Mouse (Mus musculus) CH12.LX (cell line): ENCODE results near the gene Commd8. TPM values are rescaled to one million over a fixed set of nuclear protein-coding genes. Genes with fewer than 3 reads are reported as not detected.

Experiments
- DNase-seq: peaks from one replicate; pipeline ENCODE4 v3.0.0-alpha.2; 2013; ENCODE audit errors: extremely low read depth
- H3K27ac ChIP-seq: 2 replicates; pipeline ENCODE4 v1.5.1; 2012; ENCODE audit warnings: low read depth, mild to moderate bottlenecking, control low read depth, moderate library complexity; ENCODE audit not compliant: insufficient read depth
- H3K27me3 ChIP-seq: replicated peaks from 2 replicates; pipeline ENCODE3; 2012; ENCODE audit warnings: inconsistent platforms
- H3K36me3 ChIP-seq, 2 experiments: replicated peaks in 1 of 2; 2 replicates each; pipeline versions ENCODE3 to v1.6.1; 2012; ENCODE audit warnings: inconsistent platforms in 1 of 2, low read length in 1 of 2, mild to moderate bottlenecking in 1 of 2, mixed read lengths in 1 of 2, moderate library complexity in 1 of 2; ENCODE audit not compliant: control insufficient read depth in 1 of 2, insufficient read depth in 1 of 2
- H3K4me1 ChIP-seq, 2 experiments: 2 replicates each; pipeline ENCODE4 v1.6.1; 2012; ENCODE audit warnings: inconsistent platforms in 1 of 2, moderate library complexity in 1 of 2; ENCODE audit not compliant: insufficient read depth in 2 of 2, control insufficient read depth in 1 of 2
- H3K4me2 ChIP-seq: 2 replicates; pipeline ENCODE4 v1.6.1; 2012; ENCODE audit warnings: low read depth, mild to moderate bottlenecking, control low read depth; ENCODE audit not compliant: poor library complexity, insufficient read depth, severe bottlenecking
- H3K4me3 ChIP-seq, 3 experiments: fragments of 150-350 bp in 1 of 3; sonication (generic) in 1 of 3; replicated peaks in 1 of 3; 2 replicates each; pipeline versions ENCODE3 to v1.5.1; 2011 to 2012; ENCODE audit warnings: low read depth in 2 of 3, low read length in 2 of 3, mild to moderate bottlenecking in 2 of 3, moderate library complexity in 2 of 3, control low read depth in 1 of 3, improper control_type of control experiment in 1 of 3, inconsistent platforms in 1 of 3, mixed read lengths in 1 of 3; ENCODE audit not compliant: poor library complexity in 1 of 3
- H3K79me2 ChIP-seq: replicated peaks from 2 replicates; pipeline ENCODE4 v1.6.1; 2012; ENCODE audit warnings: mild to moderate bottlenecking, moderate library complexity; ENCODE audit not compliant: control insufficient read depth, poor library complexity, insufficient read depth, severe bottlenecking; ENCODE audit errors: extremely low read depth
- H3K9ac ChIP-seq: 2 replicates; pipeline ENCODE4 v1.6.1; 2012; ENCODE audit warnings: low read depth, mild to moderate bottlenecking, control low read depth, moderate library complexity; ENCODE audit not compliant: insufficient read depth
- H3K9me3 ChIP-seq: replicated peaks from 2 replicates; pipeline ENCODE3; 2012; ENCODE audit warnings: low read length, inconsistent platforms, mixed read lengths
- CHD1 ChIP-seq: IDR thresholded peaks from 2 replicates; pipeline ENCODE4 v1.6.1; 2012; ENCODE audit warnings: low read depth, low read length, improper control_type of control experiment, inconsistent platforms
- CTCF ChIP-seq, 2 experiments: IDR thresholded peaks in 1 of 2; conservative IDR thresholded peaks in 1 of 2; 2 replicates each; pipeline ENCODE4 v1.5.1; 2011 to 2012; ENCODE audit warnings: low read depth in 2 of 2, low read length in 2 of 2, improper control_type of control experiment in 1 of 2, inconsistent platforms in 1 of 2, mild to moderate bottlenecking in 1 of 2, moderate library complexity in 1 of 2
- E2F4 ChIP-seq: IDR thresholded peaks from 2 replicates; pipeline ENCODE4 v1.6.1; 2011; ENCODE audit warnings: low read depth, low read length, improper control_type of control experiment; ENCODE audit not compliant: insufficient replicate concordance
- EP300 ChIP-seq: IDR thresholded peaks from 2 replicates; pipeline ENCODE4 v1.6.1; 2011; ENCODE audit warnings: low read length, improper control_type of control experiment
- ETS1 ChIP-seq: conservative IDR thresholded peaks from 2 replicates; pipeline ENCODE4 v1.6.1; 2012; ENCODE audit warnings: low read depth, mild to moderate bottlenecking, inconsistent platforms, low read length, improper control_type of control experiment, moderate library complexity
- IRF4 ChIP-seq: IDR thresholded peaks from 2 replicates; pipeline ENCODE4 v1.6.1; 2014; ENCODE audit warnings: low read depth, mild to moderate bottlenecking, inconsistent platforms, low read length, improper control_type of control experiment
- JUND ChIP-seq: conservative IDR thresholded peaks from 2 replicates; pipeline ENCODE4 v1.6.1; 2011; ENCODE audit warnings: low read depth, low read length, improper control_type of control experiment
- KAT2A ChIP-seq: IDR thresholded peaks from 2 replicates; pipeline ENCODE4 v1.6.1; 2012; ENCODE audit warnings: low read length, improper control_type of control experiment, inconsistent platforms; ENCODE audit not compliant: insufficient replicate concordance
- MAFK ChIP-seq: IDR thresholded peaks from 2 replicates; pipeline ENCODE4 v1.6.1; 2011; ENCODE audit warnings: low read length, improper control_type of control experiment; ENCODE audit not compliant: insufficient replicate concordance
- MAX ChIP-seq: IDR thresholded peaks from 2 replicates; pipeline ENCODE4 v1.6.1; 2011; ENCODE audit warnings: low read length, improper control_type of control experiment
- MAZ ChIP-seq: IDR thresholded peaks from 2 replicates; pipeline ENCODE4 v1.6.1; 2012; ENCODE audit warnings: low read depth, mild to moderate bottlenecking, inconsistent platforms, low read length, improper control_type of control experiment, moderate library complexity
- MEF2A ChIP-seq: IDR thresholded peaks from 2 replicates; pipeline ENCODE4 v1.6.1; 2014; ENCODE audit warnings: low read depth, mild to moderate bottlenecking, inconsistent platforms, low read length, improper control_type of control experiment, borderline replicate concordance
- MXI1 ChIP-seq: IDR thresholded peaks from 2 replicates; pipeline ENCODE4 v1.6.1; 2011; ENCODE audit warnings: mild to moderate bottlenecking, low read depth, low read length, improper control_type of control experiment
- NRF1 ChIP-seq: IDR thresholded peaks from 2 replicates; pipeline ENCODE4 v1.6.1; 2014; ENCODE audit warnings: low read depth, mild to moderate bottlenecking, inconsistent platforms, low read length, improper control_type of control experiment, moderate library complexity
- PAX5 ChIP-seq: IDR thresholded peaks from 2 replicates; pipeline ENCODE4 v1.6.1; 2012; ENCODE audit warnings: low read length, inconsistent platforms, mixed read lengths
- POLR2A ChIP-seq: IDR thresholded peaks from 2 replicates; pipeline ENCODE4 v1.6.1; 2011; ENCODE audit warnings: low read depth, mild to moderate bottlenecking, improper control_type of control experiment, low read length
- POLR2AphosphoS2 ChIP-seq: IDR thresholded peaks from 2 replicates; pipeline ENCODE4 v1.6.1; 2011; ENCODE audit warnings: low read depth, low read length, improper control_type of control experiment
- SMC3 ChIP-seq: IDR thresholded peaks from 2 replicates; pipeline ENCODE4 v1.6.1; 2011; ENCODE audit warnings: low read depth, low read length, improper control_type of control experiment
- TCF12 ChIP-seq: IDR thresholded peaks from 2 replicates; pipeline ENCODE4 v1.6.1; 2014; ENCODE audit warnings: low read depth, mild to moderate bottlenecking, inconsistent platforms, low read length, improper control_type of control experiment
- UBTF ChIP-seq: IDR thresholded peaks from 2 replicates; pipeline ENCODE4 v1.6.1; 2012; ENCODE audit warnings: low read depth, mild to moderate bottlenecking, inconsistent platforms, low read length, improper control_type of control experiment, moderate library complexity
- USF1 ChIP-seq: IDR thresholded peaks from 2 replicates; pipeline ENCODE4 v1.6.1; 2014; ENCODE audit warnings: low read depth, mild to moderate bottlenecking, inconsistent platforms, low read length, improper control_type of control experiment
- USF2 ChIP-seq: conservative IDR thresholded peaks from 2 replicates; pipeline ENCODE4 v1.6.1; 2011; ENCODE audit warnings: low read depth, low read length, improper control_type of control experiment
- ZC3H11A ChIP-seq: IDR thresholded peaks from 2 replicates; pipeline ENCODE4 v1.6.1; 2012; ENCODE audit warnings: low read depth, mild to moderate bottlenecking, inconsistent platforms, low read length, improper control_type of control experiment
- dilution Hi-C: fragments of 300-500 bp; cut with MboI; formaldehyde crosslinking; loops from 2 replicates; pipeline ENCODE4 v1.14.3; 2020; ENCODE audit warnings: low sequenced_read_pairs; ENCODE audit not compliant: extremely low pct_unique_long_range_greater_than_20kb, extremely low pct_ligation_motif_present
- in situ Hi-C: fragments of 300-500 bp; cut with MboI; formaldehyde crosslinking; loops from 3 replicates; pipeline ENCODE4 v1.14.3; 2019; ENCODE audit warnings: low sequenced_read_pairs, low pct_ligation_motif_present, low pct_unique_long_range_greater_than_20kb, mixed read lengths
- polyA plus RNA-seq: library from polyadenylated mRNA; unstranded; fragments of >175 nt; gene quantifications from 2 replicates; pipeline ENCODE4 v1.2.1, GENCODE M21; 2012; ENCODE audit warnings: low read depth; ENCODE audit not compliant: insufficient read length
- total RNA-seq, 2 experiments: library from RNA; depleted of rRNA; stranded (reverse); fragments of 300-350 nt in 1 of 2; fragments of >200 nt in 1 of 2; gene quantifications; 2 replicates each; pipeline ENCODE4 v1.2.3; 2012 to 2014

Commd8 gene
- total and polyA plus RNA-seq, 3 experiments = 38.5 to 106 (median 47.4) TPM

DNA sequence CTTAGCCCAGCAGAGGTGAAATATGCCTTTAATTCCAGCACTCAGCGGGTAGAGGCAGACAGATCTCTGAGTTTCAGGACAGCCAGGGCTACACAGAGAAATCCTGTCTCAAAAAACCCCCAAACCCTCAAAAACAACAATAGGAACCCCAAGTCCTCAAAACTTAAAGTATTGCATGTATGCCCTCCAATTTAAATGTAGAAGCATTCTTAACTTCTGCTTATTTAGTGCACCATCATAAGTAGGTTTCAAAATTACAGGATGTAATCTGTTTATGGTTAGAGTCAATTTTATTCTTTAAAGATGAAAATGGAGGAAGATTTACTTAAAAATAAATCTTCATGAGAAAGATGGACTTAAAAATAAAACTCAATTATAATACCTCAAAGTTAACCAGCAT lies 40.5 kb upstream of the Commd8 start:
- in situ Hi-C loops = no loop called here
- no peak for DNase-seq

DNA sequence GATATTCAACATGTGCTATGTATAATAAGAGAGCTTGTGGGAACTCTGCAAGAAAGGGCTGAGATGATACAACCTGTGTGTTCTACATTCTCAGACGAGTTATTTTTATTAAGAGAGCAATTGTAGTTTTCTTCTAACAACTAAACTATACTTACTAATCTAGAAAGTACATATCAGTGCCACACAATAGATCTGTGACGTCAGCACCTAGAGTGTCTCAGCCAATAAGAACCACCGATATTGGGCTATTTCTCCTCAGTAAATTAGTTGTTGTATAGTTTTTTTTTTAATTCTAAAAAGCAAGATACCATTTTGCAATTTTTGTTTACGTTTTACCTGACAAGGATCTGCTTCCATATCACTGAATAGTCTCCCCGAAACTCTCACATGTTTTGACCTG lies 37.3 kb upstream of the Commd8 start:
- dilution Hi-C loops = no loop called here
- Histone ChIP-seq H3K9me3 (no peaks in the 10 kb centered on the region), H3K4me1 (peaks cover 14 to 51% of the 10 kb centered on the region in 2 experiments), H3K4me2 (peak overlapping the region; percentile 82), H3K79me2 (peaks cover 58% of the 10 kb centered on the region), H3K27me3 (no peaks in the 10 kb centered on the region), H3K36me3 (peaks cover 5 to 28% of the 10 kb centered on the region in 2 experiments), H3K27ac (no peak overlapping the region), H3K4me3 (peak overlapping the region; percentile 4 to 65 (median 31)), H3K9ac (no peak overlapping the region)
- no peak for TF ChIP-seq EP300
- TF ChIP-seq SMC3 = no peak
- no peak for TF ChIP-seq POLR2A
- TF ChIP-seq KAT2A = no peak
- TF ChIP-seq MAFK = no peak
- TF ChIP-seq PAX5 = no peak
- no peak for TF ChIP-seq ETS1
- no peak for TF ChIP-seq NRF1
- TF ChIP-seq CTCF (conservative IDR thresholded peaks at IDR 0.05 in 1 of 2, IDR thresholded peaks at IDR 0.05 in 1 of 2; ENCODE audit: low read depth in 2 of 2, low read length in 2 of 2) = no peak
- no peak for TF ChIP-seq USF2
- no peak for TF ChIP-seq MAX
- no peak for TF ChIP-seq USF1
- TF ChIP-seq MXI1 = no peak
- no peak for TF ChIP-seq TCF12
- no peak for TF ChIP-seq MAZ
- no peak for TF ChIP-seq IRF4
- in situ Hi-C loops = no loop called here
- DNase-seq = peak; percentile 45

More for the DNA sequence above, 40.5 kb upstream of the Commd8 start:
- Histone ChIP-seq H3K4me1 (peaks cover 22 to 68% of the 10 kb centered on the region in 2 experiments), H3K36me3 (peaks cover 7 to 54% of the 10 kb centered on the region in 2 experiments), H3K9ac (no peak overlapping the region), H3K79me2 (peaks cover 78% of the 10 kb centered on the region), H3K4me3 (no peak overlapping the region)
- dilution Hi-C loops = no loop called here
- TF ChIP-seq USF1 (no peak), SMC3 (no peak), MXI1 (no peak), ZC3H11A (no peak), UBTF (no peak), IRF4 (no peak), MEF2A (no peak), POLR2AphosphoS2 (no peak), CTCF (conservative IDR thresholded peaks at IDR 0.05 in 1 of 2, IDR thresholded peaks at IDR 0.05 in 1 of 2; ENCODE audit: low read depth in 2 of 2, low read length in 2 of 2) (no peak), KAT2A (no peak), CHD1 (no peak), MAZ (no peak), JUND (no peak), POLR2A (no peak), E2F4 (no peak)
- TF ChIP-seq, all 38 proteins: peak for 0
- H3K9me3 ChIP-seq = no peaks in the 10 kb centered on the region
- no peak overlapping the region for H3K4me2 ChIP-seq
- H3K27ac ChIP-seq = no peak overlapping the region
- no peaks in the 10 kb centered on the region for H3K27me3 ChIP-seq
